Mouse (Mus musculus) retina, postnatal 1 day (tissue): ENCODE data around the gene Tnpo1.

Experiments used
- DNase-seq: peaks from one replicate; pipeline ENCODE4 v3.0.0-alpha.2; 2012

The Tnpo1 gene

DNA sequence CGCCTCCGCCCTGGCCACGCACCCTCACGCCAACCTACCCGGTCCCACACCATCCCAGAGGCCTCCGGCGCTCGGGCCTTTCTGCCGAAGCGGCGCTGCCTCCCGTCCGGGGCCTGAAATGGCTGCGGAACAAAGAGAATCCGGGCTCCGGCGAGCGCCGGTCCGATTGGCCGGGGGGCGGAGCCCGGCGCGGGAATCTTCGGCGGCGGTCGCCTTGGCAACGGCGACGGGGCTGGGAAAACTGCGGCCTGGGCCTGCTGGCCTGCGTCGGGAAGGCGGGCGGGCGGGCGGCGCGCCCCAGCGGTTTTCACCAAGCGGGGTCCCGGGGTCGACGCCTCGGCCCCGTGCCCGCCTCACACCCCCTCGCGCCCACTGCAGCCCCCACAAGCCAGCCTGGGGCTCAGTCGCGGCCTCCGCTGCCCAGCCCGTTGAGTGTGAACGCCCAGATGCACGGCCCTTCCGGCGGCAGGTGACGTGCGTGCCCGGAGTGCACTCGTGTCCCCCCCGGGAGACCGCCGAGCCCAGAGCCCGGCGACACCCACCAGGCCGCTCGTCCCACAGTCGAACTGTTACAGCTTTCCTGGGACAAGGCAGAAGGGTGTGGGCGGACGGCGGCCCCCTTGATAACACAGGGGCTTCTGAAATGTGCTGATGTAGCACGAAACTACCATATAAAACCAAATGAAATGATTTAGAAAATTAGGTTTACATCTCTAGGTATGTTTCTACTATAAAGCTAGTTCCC lies at the start of gene Tnpo1:
Gene Tnpo1 (minus strand): TSS at position 172 of the 745 bp plus-strand sequence.
- peak; percentile 95 for DNase-seq

DNA sequence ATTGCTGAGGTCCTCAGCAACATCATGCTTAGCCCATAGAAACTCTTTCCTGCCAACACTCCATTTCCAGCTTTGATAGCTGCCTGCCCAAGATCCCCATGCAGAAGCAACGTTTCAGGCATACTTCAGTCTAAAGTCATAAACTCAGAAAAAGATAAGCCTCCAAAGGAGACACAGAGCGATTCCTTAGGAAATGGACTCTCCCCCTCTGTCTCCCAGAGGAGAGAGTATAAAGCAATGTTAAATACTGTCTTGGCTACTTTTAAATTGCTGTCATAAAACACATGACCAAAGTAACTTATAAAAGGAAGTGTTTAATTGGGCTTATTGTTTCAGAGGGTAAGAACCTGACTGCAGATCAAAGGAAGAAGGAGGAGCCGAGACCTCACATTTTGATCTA lies 45.9 kb upstream of the Tnpo1 start:
- no peak for DNase-seq

DNA sequence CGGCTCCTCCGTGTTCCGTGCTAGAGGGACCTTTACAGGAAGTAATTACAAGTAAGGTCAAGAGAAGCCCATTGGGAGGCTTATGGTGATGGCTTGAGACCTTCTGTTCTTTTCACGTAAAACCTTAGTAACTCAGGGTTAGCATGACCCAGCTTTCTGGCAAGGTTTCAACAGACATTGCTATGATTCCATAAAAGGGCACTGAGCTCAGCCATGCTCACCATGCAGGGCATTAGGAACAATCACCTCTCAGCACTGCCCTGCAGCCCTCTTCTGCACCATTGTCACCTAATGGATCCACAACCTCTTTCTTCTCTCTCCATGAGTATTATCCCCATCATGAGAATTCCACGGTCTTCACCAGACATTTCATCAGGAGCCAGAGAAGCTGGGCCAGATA lies 45.5 kb upstream of the Tnpo1 start:
- no peak for DNase-seq

DNA sequence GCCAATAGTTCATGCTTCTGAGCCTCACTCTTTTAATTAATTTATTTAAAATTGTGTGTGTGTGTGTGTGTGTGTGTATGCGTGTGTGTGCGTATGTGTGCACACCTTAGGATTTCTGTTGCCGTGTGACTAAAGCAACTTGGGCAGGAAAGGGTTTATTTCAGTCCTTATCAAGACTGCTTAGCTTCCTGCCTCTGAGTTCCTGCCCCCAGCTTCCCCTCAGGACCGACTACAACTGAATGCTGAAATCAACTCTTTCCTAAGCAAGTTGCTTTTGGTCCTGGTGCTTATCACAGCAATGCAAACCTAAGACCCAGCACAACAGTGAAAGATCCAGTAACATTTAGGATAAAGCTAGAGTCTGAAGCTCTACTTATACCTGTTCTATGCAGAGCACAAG lies 42.3 kb upstream of the Tnpo1 start:
- DNase-seq: no peak

DNA sequence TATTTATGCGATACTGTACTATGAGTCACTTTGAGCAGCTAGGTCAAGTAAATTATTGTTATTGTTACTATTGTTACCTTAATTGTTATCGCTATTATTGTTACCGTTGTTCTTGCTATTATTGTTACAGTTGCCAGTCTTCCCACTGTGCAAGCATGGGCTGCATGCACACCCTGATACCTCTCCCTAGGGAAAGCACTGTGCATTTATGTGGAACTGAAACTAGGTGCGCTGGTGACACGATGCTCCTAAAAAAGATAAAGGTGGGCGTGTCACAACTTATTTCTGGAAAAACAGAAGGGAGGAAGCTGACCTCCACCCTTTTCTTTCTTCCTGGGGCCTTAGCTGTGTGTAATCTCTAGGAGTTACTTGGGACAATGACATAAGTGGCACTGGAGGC lies 41.8 kb upstream of the Tnpo1 start:
- DNase-seq: no peak

DNA sequence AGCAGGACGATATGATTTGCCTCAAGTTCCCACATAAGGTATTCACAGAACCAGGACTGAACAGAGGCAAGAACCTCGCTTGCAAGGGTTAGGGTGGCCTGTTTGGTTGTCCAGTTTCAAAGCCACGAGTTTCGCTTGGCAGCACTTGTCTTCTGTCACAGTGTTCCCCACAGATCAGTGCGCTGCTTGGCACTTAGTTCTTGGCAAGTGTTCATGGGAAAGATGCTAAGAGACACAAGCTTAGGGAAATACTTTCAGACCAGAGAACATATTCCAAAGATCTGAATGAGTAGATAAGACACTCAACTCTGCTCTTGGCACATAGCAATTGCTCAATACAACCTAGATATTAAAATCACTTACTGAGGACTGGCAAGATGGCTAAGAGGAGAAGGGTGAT lies 40.4 kb upstream of the Tnpo1 start:
- no peak for DNase-seq

DNA sequence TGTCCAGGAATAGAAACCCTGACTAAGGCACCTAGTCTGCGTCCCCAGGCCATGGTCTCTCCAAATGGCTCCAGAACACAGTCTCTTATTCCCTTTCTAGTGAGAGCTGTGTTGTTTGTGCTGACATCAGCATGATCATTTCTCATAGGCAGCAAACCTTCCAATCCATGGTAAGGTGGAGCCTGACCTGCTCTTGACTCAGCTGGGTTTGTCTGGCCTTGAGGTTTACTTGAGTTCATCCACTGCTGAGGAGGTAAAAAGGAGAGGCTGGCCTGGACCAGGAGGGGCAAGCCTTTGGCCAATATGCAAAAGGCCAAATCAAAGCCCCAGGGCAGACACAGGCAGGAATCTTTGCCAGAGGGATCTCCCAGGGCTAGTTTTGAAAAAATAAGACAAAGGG lies 37.4 kb upstream of the Tnpo1 start:
- no peak for DNase-seq

DNA sequence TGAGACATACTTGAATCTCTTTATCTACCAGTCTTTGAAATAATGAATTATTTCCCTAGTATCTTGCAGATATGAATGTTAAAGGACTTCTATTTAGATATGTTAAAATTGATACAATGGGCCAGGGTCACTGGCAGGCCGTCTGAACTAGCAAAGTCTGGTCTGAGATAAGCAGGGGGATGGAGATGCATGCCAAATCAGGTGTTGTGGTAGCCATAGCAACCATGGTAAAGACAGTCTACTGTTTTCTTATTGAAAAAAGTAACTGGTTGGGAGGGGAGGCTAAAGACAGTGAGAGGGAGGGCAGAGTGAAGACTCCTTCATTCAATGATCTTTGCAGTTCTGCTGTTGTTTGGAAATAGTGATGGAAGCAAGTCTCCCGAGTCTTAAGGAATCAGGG lies 32.0 kb upstream of the Tnpo1 start:
- DNase-seq: no peak

DNA sequence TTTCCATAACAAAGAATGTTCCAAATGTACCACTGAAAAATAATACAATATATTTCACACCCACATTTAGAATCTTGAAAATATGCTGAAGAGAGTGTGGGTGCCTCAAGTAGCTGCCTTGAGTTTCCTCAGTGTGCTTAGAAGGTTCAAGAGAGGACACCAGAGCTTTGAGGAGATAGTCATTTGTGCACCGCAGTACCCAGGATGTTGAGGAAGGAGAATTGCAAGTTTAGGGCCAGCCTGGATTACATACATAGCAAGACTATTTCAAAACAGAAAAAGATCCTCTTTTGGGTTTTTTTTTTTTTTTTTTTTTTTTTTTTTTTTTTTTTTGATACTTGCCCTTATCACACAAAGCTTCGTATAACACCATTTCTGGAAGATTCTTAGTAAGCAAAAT lies 30.0 kb upstream of the Tnpo1 start:
- DNase-seq: no peak

DNA sequence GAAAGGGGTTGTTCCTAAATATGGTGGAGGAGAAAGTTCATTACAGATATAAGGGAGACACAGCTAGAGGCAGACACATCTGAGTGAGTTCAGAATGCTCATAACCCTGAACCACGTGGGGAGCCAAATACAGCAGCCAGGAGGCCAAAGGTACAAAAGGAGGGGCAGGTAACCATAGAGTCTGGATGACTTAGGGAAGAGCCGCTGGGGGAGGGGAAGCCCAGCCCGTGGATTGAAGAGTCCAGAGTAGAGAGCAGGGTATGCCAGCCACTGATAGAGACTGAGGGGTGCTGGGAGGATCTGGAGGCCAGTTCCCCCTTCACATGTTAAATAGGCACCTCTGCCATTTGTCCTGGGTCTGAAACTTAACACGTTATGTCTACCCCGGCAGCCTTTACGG lies 29.5 kb upstream of the Tnpo1 start:
- no peak for DNase-seq

DNA sequence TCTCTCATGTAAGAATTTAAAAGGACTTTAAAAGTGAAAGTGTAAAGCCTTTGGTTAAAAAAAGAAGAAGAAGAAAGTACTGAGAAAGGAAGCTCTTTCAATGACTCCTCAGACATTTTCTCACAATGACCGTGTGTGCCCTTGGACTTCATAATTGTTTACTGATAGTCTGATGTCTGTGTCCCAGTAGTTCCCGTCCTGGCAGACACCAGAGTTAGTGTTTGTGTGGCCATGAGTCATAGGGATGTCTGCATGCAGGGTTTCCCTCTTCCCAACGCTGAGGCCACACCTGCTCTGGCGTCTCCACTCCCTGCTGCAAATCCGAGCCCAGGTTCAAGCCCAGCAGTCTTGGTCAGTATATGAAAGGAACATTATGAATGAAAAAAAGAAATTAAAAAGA lies 29.0 kb upstream of the Tnpo1 start:
- no peak for DNase-seq

DNA sequence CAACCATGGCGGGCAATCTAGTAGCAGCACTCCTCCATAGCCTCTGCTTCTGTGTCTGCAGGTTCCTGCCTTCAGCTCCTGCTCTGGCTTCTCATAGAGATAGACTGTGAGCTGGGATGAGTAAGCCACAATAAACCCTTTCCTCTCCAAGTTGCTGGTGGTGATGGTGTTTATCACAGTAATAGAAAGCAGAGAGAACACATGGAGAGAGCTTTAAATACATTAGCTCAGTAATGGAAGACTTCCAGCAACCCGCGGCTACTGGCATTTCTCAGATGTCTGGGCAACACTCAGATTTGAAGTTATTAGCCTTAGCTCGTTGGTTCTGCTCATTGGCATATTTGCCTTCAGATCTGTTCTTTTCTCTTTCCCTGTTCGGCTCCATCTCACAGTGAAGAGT lies 27.6 kb upstream of the Tnpo1 start:
- no peak for DNase-seq

DNA sequence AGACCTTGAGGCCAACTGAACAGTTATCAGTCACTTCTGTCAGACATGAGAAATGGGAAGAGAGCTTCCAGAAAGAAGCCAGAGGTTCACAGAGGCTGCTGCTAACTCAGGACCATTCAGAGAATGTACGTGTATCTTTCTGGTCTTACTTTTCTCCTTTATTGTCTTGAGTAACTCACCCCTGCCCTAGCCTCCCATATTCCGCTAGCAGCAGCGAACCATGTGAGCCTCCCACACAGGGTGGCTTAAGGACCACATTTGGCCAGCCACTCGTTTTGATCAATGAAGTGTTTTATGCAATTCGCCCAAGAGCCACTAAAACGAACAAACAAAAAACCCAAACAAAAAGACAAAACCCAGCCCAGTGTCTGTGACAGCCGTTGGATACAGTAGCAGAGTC lies 25.8 kb upstream of the Tnpo1 start:
- DNase-seq: no peak

DNA sequence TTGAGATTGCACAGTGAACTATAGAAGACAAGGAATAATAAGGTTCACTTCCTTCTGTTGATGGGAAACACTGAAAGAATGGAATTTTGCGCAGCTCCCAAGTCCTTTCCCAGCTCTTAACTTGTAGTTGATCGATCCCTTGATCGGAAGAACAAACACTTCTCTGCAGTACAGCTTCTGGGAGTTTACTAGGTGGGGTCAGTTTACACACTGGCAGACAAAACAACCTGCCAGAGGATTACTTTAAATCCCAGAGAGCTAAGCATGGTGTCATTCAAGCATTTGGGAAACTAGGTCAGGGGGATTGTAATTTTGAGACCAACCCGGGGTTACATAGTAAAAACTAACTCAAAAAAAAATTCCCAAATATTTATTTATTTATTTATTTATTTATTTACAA lies 22.0 kb upstream of the Tnpo1 start:
- DNase-seq: peak; percentile 61

DNA sequence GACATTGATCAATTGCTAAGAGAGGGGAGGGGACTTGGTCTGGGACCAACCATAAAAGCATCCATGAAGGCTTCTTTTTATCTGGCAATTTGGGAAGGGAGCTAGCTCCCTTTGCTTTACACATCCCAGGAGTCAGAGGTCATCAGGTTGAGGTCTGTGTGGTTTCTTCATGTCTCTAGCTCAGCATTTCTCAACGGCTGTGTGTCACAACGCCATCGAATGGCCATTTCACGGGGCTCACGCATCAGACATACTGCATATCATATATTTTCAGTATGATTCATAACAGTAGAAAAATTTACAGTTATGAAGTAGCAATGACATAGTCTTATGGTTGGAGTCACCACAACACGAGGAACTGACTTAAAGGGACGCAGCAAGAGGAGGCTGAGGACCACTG lies 20.2 kb upstream of the Tnpo1 start:
- DNase-seq: no peak

DNA sequence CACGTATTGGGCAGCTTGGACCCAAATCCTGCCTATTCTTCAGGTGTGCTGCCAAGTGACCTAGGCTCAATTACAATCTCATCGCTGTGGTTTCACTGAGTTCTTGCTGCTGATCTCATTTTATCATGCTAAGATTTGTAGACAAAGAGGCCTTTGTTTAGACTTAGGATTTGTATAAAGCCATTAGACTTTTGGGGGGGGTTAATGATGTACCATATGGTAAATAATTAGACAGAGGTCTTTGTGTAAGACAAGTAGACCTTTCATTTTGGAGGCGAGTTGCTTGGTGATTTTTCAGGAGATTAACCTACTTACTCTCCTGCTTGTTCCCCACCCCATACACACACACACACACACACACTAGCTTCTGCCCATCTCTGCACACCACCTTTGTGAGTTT lies 19.7 kb upstream of the Tnpo1 start:
- DNase-seq: peak; percentile 90

DNA sequence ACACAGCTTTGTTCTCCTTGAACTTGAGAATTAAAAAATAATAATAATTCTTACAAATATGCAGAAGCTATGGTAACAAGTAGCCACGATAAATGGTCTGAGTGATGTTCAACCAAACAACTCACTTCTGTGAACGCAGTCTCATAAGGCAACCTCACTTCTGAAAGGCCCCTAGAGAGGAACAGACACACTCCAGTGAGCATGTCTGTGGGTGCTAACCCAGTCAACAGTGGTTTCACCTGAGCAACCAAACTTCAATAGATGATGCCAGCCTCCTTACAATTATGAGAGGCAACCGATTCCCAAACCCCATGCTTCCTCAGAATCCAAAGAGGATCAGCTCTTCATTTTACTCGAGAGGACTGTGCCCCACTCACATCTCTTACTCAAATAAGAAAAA lies 19.2 kb upstream of the Tnpo1 start:
- DNase-seq: no peak

DNA sequence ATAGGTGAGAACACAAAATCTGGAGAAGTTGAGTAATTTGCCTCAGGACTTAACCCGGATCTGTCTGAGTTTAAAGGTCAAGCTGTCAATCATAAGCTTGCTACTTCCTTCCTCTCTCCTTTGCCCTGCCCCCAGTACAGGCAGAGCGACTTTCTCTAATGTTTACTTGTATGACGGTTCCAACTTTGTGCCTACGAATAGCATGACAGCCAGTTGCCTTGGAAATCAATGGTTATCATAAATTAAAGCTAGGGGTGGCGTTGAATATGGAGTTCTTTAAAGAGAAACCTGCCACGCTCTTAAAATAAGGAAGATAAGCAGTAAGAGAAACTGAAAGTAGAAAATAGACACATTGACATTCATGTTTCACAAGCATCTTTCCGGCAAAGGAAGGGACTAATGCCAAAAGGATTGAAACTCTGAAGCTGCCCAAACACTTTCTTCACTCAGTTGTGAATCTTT lies 18.5 kb upstream of the Tnpo1 start:
- no peak for DNase-seq

DNA sequence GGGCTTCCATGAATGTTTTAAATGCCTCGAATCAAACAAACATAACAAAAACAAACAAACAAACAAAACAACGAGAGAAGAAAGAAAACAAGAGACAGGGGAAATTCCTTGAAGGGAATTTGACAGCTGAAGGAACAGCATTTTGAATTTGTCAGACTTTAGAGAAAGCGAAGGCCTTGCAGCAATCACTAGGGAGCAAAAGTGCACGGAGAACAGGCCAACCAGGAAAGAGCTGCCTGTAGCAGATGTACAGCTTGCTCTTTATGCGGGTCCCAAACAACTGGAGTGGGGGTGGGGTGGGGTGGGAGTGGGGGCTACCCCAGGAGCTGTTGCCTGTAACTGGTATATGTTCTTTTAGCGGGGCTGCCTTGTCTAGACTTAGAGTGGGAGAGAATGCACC lies 16.2 kb upstream of the Tnpo1 start:
- DNase-seq: no peak

DNA sequence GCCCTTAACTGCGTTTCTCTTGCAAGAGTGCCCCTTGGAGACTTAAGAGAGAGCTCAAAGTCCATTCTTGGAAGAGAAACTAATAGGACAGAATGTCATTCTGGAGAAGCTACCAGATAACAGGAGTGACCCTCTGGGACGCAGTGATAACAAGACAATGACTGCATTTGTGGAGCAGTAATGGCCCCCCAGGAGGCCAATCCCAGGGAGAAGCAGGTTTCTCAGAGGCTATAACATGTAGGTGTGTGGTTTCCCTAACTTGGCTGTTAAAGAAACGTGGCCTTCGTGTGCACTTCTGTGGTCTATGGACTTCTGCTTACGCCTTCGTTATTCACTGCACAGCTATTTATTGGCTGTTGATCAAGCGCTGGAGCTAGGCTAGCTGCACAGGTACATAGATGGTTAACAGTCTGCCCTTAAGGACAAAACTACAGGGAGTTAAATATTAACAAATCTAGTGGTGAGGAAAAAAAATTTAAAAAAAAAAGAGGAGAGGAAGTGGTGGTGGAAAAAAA lies 15.7 kb upstream of the Tnpo1 start:
- DNase-seq: no peak

DNA sequence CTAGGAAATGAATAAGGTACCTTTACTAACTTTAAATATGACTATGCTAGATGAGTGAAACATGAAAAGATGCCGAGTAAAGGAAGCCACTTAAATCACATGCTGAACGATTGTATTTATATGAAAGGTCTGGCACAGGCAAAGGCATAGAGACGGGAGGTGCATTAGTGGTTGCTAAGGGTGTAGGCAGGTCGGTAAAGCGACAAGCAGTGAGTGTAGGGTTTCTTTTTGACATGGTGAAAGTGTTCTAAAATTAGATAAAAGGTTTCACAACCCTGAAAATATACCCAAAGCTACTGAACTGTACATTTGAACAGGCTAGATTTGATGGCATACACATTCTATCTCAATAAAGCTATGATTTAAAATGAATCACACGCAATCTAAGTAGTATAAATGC lies 10.9 kb upstream of the Tnpo1 start:
- DNase-seq: no peak

DNA sequence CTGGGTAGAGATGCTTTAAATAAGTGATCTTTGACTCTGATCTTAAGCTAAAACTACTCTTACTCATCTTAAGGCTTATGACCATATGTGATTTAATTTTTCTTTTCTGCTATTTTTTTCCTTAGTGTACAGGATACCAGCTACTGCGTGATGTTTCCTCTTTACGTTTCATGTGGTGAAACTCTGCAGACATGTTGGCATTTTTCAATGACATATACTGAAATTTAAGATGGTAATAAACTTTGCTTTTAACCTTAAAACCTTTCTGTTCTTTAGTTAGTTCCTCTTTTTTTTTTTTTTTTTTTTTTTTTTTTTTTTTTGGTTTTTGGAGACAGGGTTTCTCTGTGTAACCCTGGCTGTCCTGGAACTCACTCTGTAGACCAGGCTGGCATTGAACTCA lies 2.7 kb upstream of the Tnpo1 start:
- no peak for DNase-seq

DNA sequence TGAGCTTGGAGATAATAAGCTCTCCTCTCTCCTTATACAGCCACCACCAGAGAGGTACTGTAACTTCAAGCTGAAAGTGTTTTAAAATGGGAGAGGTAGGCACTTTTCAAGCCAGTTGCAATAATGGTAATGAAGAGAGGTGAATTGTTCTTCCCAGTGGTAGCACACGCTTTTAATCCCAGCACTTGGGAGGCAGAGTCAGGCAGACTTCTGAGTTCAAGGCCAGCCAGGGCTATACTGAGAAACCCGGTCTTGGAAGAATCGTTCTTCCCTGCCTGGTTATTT lies 716 bp upstream of the Tnpo1 start:
- no peak for DNase-seq

DNA sequence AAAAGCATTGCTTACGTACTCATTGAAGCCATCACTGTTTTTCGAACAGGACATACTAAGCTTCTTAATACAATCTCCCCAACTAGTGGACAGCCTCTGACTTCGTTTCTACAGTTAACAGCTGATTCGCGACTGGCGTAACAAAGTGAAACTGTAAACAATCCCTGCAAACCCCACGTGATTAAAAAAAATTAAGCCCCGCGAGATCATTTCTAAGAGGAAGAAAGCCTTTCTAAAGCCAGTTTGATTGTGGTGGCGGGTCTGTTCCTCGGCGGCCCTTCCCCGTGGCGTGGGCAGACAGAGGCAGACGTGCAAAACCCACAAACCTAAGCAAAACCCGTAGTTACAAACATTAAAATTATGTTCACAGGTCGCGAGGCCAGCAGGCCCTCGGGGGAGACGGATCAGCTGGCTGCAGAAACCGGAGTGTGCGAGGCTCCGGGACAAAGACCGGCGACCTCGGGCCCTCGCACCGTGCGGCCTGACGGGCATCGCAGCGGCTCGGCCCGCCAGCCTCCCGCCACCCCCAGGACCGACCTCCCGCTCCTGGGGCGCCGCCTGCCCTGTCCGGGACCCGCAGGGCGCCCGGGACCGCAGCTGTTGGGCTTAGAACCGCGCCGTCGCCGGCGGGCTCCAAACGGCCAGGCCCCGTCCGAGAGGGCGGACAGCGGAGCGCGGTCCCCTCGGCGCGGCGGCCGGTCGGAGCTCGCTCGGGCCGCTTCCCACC lies 535 bp downstream of the Tnpo1 start:
- peak; percentile 79 for DNase-seq
